Mouse (Mus musculus): ENCODE data around the gene Tmc7. TPM values are rescaled to one million over a fixed set of nuclear protein-coding genes. Genes with fewer than 3 reads are reported as not detected.

Gene Tmc7
- polyA plus RNA-seq, 1 experiment from 2014 or later: 2.3 TPM

DNA sequence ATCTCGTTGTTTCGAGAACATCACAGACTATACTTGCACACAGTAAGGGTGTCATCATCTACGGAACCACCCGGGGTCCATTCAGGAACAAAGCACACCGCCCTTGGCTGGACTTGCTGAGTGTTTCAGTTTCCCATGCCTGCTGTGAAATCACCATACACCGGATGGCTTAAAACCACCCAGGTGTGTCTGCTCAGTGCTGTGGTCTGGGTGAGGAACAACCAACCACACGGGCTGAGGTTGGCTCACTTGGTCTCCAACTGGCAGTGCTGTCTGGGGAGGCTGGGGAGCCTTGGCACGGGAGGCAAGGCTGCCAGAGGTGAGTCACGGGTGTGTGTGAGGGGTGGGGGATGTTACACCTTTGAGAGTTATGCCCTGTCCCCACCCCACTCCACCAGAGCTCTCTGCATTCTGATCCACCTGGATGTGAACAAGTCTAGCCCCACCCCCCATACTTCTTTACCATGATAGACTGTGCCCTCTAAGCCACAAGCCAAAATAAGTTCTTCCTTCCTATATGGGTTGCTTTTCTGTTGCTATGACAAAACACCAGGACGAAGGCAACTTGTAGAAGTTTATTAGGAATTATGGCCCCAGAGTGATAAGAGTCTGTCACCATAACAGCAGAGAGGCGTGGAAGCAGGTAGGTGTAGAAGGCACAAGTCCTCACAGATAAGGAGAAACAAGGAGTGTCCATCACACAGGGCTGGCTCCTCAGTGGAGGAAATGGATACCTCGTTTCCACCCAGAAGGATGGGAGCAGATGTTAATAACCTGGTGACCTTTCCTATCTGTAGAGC is 85.4 kb downstream of the Tmc7 start:
- WGBS: 71% methylated on average over 12 of the region's 12 CpGs
- Histone ChIP-seq H3K4me3 (no peak overlapping the region), H3K27me3 (no peaks in the 10 kb centered on the region), H3K36me3 (no peaks in the 10 kb centered on the region), H3K9me3 (no peaks in the 10 kb centered on the region), H3K4me2 (no peak overlapping the region), H3K27ac (no peak overlapping the region), H3K4me1 (no peaks in the 10 kb centered on the region), H3K9ac (no peak overlapping the region)
- 0 out of 2 replicates have a peak, but pooled peaks have one; percentile 28 for ATAC-seq (ENCODE audit: borderline replicate concordance, extremely low read depth, low FRiP score, low TSS enrichment)

DNA sequence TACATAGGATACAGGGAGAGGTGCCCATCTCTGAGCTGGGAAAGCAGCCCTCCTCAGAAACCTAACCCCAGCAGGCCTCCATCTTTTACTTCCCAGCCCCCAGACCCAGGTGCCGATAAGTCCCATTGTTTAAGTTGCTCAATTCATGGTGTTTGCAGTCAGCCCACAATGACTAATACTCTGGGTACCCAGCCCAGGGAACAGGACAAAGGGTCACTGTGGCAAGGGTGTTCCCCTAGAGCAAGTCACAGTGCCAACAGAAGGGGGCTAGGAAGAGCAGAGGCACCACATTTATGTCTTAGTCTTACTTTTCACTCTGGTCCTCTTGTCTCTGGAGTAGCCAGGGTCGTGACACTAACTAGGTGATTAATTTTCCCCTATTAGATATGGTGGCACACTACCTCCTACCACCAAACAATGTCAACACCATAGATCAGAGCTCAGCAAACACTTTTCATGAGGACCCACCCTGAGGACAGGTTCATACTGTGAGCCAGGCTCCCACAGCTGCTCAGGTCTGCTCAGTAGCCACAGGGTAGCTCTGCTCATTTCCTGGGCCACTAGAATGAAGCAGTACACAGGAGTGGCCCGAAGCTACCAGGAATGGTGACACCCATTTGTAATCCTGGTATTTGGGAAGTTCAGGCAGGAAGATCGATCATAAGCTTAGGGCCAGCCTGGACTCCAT is 89.5 kb downstream of the Tmc7 start:
- Histone ChIP-seq H3K27ac (no peak overlapping the region), H3K9me3 (no peaks in the 10 kb centered on the region), H3K4me3 (no peak overlapping the region), H3K4me1 (peaks cover 16% of the 10 kb centered on the region), H3K27me3 (no peaks in the 10 kb centered on the region), H3K4me2 (no peak overlapping the region), H3K9ac (no peak overlapping the region), H3K36me3 (no peaks in the 10 kb centered on the region)
- 64% methylated on average over 4 of the region's 4 CpGs for WGBS
- ATAC-seq (ENCODE audit: borderline replicate concordance, extremely low read depth, low FRiP score, low TSS enrichment): no peak

DNA sequence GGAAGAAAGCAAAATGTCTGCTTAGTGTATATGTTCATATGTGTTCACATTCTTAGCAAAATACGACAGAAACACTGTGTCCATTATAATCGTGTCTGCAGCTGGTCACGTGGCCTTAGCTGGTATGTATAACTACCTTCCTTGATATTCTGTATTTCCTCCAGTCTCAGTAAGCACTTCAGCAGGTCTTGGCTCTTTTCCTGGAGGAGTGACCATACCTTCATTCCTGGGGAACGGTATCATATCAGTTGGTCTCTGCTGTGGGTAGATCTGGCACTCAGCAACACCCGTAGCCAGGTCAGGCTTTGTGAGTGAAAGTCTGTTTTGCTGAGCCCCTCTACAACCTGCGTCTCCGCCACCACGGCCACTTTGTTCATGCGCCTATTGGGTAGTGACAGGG is 90.6 kb downstream of the Tmc7 start:
- H3K27ac ChIP-seq: peak overlapping the region; percentile 56; the same call in 1 of the 2 replicates

DNA sequence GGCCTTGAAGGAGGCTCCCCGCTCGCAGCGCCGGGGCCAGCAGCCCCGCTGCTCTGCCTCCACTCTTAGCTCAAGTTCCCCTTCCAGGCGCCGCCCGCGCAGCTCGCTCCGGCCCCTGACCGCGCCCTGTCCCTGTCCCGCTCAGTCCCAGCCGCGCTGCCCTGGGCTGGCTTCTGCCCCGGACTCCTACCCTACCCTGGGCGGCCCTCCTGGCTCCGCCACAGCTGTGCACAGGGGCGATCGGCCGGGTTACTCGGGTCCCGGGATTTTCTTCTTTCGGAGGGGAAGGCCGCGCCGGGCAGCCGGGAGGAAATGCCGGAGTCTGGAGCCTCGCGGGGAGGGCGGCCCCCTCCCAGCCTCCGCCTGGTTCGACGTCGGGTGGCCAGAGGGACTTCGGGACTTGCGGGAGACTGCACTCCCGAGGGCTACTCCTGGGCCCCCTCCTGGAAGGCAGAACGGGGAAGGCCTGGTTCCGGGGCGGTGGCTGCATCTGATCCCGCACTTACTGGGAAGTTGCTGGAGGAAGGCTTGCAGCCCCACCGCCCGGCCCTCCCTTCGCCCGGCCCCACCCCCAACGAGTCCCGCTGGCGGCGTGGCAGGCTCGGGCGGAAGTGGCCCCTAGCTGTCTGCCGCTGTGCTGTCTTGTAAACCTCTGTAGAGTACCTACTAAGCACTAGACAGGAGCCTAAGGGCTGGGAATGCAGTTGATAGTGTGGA is 92.9 kb downstream of the Tmc7 start, which contains the start of gene Itpripl2:
Itpripl2 (minus strand) TSS at position 545 of the 717 bp plus-strand sequence.
- H3K27ac ChIP-seq: peak within 1 kb of the TSS; percentile 94
- H3K4me2 ChIP-seq: peak within 1 kb of the TSS; percentile 92
- H3K9ac ChIP-seq: peak within 1 kb of the TSS; percentile 98
- H3K4me3 ChIP-seq: peak within 1 kb of the TSS; percentile 80
- 1% methylated on average over 49 of the region's 55 CpGs for WGBS
- no peaks in the 10 kb centered on the region for H3K36me3 ChIP-seq
- peak; percentile 87 for ATAC-seq (ENCODE audit: borderline replicate concordance, extremely low read depth, low FRiP score, low TSS enrichment)
- H3K27me3 ChIP-seq: no peaks in the 10 kb centered on the region
- H3K4me1 ChIP-seq: peaks cover 46% of the 10 kb centered on the region
- H3K9me3 ChIP-seq: no peaks in the 10 kb centered on the region

More for the DNA sequence above, 90.6 kb downstream of the Tmc7 start:
- no peaks in the 10 kb centered on the region for H3K27me3 ChIP-seq
- no peak for ATAC-seq (ENCODE audit: borderline replicate concordance, extremely low read depth, low FRiP score, low TSS enrichment)
- no peaks in the 10 kb centered on the region for H3K36me3 ChIP-seq
- WGBS: 63% methylated on average over 9 of the region's 9 CpGs
- H3K4me2 ChIP-seq: no peak overlapping the region
- no peaks in the 10 kb centered on the region for H3K9me3 ChIP-seq
- H3K4me3 ChIP-seq: no peak overlapping the region
- H3K9ac ChIP-seq: no peak overlapping the region
- H3K4me1 ChIP-seq: peaks cover 27% of the 10 kb centered on the region

DNA sequence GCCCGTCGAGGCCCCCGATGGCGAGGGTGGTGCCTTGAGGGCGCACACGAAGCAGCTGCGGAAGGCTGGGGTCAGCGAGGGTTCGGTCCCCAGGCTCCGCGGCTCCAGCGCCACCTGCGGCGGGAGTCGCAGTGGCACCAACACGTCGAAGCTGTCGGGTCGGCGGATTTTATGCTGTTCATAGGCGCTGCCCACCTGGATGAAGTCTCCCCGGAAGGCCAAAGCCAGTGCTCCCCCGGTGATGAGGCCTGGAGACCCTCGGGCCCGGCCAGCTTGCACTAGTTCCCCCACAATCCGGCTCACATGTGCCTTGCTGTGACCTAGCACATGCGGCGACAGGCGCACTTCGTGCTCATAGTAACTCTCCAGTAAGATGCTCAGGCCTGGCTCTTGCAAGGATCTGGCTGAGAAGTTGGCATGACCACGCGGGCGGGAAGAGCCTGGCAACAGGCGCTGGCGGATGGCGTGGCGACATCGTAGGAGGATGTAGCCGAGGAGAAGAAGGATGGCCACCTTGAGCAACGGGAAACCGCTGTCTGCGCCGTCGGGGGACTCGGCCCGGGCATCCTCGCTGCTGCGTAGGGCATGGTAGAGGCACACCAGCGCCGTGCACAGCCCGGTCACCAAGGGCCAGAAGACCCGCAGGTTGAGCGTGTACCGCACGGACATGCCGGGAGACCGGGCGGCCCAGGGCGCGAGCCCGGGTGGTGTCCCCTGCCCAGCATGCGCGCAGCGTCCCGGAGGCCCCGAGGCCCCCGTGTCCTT is 93.7 kb downstream of the Tmc7 start:
- Histone ChIP-seq H3K9me3 (no peaks in the 10 kb centered on the region), H3K4me1 (peaks cover 46% of the 10 kb centered on the region), H3K9ac (peak overlapping the region; percentile 98), H3K27me3 (no peaks in the 10 kb centered on the region), H3K36me3 (no peaks in the 10 kb centered on the region), H3K27ac (peak overlapping the region; percentile 94), H3K4me3 (peak overlapping the region; percentile 80), H3K4me2 (peak overlapping the region; percentile 92)
- WGBS: 4% methylated on average over 67 of the region's 67 CpGs
- peak; percentile 2; the same call in 1 of the 2 replicates for ATAC-seq (ENCODE audit: borderline replicate concordance, extremely low read depth, low FRiP score, low TSS enrichment)

DNA sequence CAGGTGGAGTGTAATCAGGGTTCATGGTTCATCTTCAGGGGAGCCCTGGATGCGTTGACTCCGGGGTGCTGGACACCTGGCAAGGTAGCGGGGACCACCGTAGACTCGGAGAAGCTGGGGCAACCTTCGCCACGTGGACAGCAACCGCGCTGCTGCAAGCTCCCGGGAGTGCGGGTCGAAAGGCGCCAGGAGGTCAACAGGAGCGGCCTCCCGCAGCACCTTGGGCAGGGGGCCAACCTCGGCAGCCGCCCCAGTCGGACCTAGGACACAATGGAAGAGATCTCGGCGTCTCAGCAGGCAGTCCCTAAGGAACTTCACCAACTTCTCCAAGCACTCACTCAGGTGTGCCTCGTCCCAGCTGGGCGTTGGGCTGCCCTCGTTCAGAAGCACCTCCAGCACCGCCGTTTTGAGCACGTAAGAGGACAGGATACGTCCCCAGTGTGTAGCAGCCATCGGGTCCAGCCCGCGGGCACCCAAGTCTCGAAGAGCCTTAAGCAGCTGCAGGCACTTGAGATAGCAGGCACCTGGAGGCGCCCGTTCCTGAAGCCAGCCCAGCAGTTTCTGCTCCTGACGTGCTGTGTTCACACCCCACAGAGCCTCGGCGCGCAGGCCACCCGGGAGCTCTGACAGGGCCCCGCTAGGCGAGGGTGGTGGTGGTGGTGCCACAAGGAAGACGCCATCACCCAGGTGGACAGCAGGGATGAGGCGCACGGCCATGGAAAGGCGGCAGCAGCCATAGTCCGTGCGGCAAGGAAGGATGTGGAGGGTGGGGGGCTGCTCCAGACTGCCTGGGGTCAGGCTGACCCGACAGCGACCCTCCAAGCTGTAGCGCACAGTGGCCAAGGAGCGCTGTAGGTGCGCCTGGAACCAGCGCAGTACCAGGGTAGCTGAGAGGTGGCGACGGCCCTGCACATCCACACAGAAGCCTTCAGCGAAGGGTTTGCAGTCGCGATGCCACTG is 94.5 kb downstream of the Tmc7 start:
- WGBS: 32% methylated on average over 57 of the region's 57 CpGs

DNA sequence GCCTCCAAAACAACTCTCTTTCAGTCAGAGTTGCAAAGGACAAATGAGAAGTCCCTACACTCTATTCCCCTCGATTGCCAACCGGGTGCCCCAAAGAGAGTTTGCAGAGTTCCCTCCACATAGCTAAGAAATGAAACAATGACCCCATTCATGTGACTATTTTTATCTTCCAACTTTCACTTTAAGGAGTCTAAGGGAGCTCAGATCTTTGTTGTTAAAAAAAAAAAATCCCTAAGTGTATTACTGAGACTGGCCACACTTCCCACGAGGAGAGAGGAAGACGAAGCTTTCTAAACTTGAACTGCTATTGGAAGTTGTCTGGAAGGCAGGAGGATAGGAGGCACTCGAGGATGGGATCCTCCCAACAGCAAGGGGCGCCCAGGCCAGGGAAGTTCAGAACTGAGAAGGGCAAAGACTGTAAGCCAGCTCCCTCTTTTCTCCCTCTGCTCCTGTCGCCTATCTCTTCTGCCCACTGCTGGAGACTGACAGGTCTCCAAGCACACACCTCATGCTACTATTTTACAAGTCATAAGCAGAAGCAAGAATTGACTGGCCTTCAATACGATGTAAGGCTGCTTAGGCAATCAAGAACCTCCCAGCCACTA is 96.4 kb downstream of the Tmc7 start:
- Histone ChIP-seq H3K4me2 (peak overlapping the region; percentile 92), H3K36me3 (peaks cover 9% of the 10 kb centered on the region; the same call in 1 of the 2 replicates), H3K27me3 (no peaks in the 10 kb centered on the region), H3K9ac (no peak overlapping the region; the same call in 1 of the 2 replicates), H3K27ac (peak overlapping the region; percentile 72), H3K4me1 (peaks cover 46% of the 10 kb centered on the region), H3K4me3 (peak overlapping the region; percentile 21; the same call in 1 of the 2 replicates), H3K9me3 (no peaks in the 10 kb centered on the region)
- no peak for ATAC-seq (ENCODE audit: borderline replicate concordance, extremely low read depth, low FRiP score, low TSS enrichment)
- 22% methylated on average over 8 of the region's 8 CpGs for WGBS

More for the DNA sequence above, 94.5 kb downstream of the Tmc7 start:
- H3K4me3 ChIP-seq: peak overlapping the region; percentile 80
- H3K4me1 ChIP-seq: peaks cover 46% of the 10 kb centered on the region
- H3K36me3 ChIP-seq: peaks cover 6% of the 10 kb centered on the region; the same call in 1 of the 2 replicates
- H3K27me3 ChIP-seq: no peaks in the 10 kb centered on the region
- H3K9ac ChIP-seq: peak overlapping the region; percentile 98; the same call in 1 of the 2 replicates
- no peaks in the 10 kb centered on the region for H3K9me3 ChIP-seq
- peak overlapping the region; percentile 92 for H3K4me2 ChIP-seq
- no peak overlapping the region for H3K27ac ChIP-seq
- ATAC-seq (ENCODE audit: borderline replicate concordance, extremely low read depth, low FRiP score, low TSS enrichment): 0 out of 2 replicates have a peak, but pooled peaks have one; percentile 4

DNA sequence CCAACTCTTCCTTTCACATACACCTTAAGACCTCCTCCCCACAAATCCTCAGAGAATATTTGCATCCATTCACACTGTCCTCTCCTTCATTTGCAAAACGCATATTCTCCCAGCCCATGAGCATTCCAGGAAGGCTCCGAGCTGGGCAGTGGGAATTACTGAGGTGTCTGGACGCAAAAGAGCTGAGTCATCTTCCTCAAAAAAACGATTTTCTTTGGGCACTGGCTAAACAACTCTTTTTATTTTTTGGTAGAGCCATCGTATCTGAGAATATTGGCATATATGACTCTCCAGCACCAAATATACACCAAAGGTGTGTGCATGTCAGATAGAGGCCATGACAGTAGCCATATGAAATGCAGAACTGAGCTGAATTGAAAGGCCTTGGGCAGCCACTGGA is 97.6 kb downstream of the Tmc7 start:
- Histone ChIP-seq H3K36me3 (peaks cover 9% of the 10 kb centered on the region; the same call in 1 of the 2 replicates), H3K27me3 (no peaks in the 10 kb centered on the region), H3K27ac (no peak overlapping the region), H3K4me3 (no peak overlapping the region), H3K9ac (no peak overlapping the region), H3K4me2 (no peak overlapping the region), H3K4me1 (peaks cover 42% of the 10 kb centered on the region), H3K9me3 (no peaks in the 10 kb centered on the region)
- 55% methylated on average over 5 of the region's 5 CpGs for WGBS
- ATAC-seq (ENCODE audit: borderline replicate concordance, extremely low read depth, low FRiP score, low TSS enrichment): no peak

All from lung, embryonic 15.5 days (tissue).